Mouse (Mus musculus) liver, embryonic 18 days (tissue): ENCODE results near the gene Wfdc17. TPM values are rescaled to one million over a fixed set of nuclear protein-coding genes. Genes with fewer than 3 reads are reported as not detected.

Source experiments
- polyA plus RNA-seq: library from polyadenylated mRNA; depleted of rRNA; stranded (reverse); fragments of >200 nt; gene quantifications from 2 replicates; pipeline ENCODE4 v1.2.3, GENCODE M21; 2012; rRNA removed

Gene Wfdc17
- polyA plus RNA-seq, result 12.9 and 14.2 TPM in 2 replicates

DNA sequence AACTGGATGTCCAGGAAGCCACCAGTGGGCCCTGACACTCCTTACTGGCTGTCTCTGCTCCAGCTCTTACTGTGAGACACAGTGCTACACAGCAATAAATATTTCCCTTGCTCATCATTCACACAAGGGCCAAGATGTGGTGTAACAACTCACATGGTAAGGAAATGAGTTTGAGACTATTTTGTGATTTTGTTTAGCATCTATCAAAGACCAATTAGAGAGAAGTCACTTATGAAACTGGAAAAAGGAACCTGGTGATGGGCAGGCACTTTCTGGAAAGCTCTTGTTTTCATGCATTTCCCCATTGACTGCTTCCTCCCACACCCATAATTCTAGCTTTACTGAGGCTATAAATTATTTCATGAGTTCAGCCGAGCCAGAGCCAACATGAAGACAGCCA lies at the start of gene Wfdc17:
Wfdc17 (plus strand) TSS at position 287 of the 400 bp plus-strand sequence.

DNA sequence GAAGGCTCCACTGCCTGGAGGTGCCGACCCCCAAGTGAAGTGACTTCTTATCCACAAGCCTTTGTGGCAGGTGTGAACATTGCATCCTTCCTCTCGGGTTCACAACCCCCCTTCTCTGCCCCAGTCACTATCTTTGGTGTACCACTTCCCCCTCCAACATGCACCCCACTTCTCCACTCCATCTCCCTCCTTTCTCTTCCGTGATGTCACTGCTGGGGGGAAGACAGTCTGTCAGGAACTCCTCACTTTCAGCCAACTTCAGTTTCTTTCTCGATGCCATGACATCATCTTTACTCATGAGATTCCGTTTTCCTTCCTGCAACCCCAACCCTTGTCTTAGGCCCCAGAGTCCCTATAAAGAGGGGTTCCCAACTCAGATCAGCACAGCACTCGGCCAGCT lies 41.6 kb upstream of the Wfdc17 start, which contains the start of gene Ccl4:
Ccl4 (plus strand) TSS at position 381 of the 400 bp plus-strand sequence.

DNA sequence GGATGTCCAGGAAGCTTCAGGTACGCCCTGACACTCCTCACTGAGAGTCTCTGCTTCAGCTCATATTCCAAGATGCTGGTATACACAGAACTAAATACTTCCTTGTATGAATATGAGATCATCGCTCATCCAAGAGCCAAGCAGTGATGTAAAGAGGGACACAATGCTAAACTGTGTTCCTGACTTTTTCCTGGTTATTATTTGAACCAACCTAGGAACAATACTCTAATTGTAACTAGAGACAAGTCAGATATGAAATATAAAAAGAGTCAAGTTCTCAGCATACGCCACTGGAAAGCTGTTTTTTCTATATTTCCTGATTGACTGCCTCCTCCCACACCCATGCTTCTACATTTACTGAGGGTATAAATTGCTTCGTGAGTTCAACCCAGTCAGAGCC lies 4.9 kb downstream of the Wfdc17 start, which contains the start of gene Wfdc18:
Wfdc18 (plus strand) TSS at position 301 of the 400 bp plus-strand sequence.

DNA sequence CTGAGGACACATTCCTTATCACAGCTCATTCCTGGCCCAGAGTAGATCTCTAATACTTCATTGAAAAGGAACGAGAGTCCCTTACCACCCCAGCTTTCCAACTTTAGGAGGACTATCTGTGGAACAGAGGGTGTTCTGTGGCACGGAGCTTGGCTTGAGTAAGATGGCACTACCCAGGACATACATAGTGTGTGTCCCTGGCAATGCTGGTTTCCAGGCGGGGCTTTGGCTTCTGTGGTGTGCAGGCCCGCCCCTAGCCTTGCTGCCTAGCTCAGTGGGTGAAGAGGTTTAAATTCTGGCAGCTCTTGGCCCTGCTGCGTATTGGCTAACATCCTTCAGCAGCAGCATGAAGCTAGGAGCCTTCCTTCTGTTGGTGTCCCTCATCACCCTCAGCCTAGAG lies 42.9 kb downstream of the Wfdc17 start, which contains the start of gene Wfdc21:
Wfdc21 (plus strand) TSS at position 260 of the 400 bp plus-strand sequence.

DNA sequence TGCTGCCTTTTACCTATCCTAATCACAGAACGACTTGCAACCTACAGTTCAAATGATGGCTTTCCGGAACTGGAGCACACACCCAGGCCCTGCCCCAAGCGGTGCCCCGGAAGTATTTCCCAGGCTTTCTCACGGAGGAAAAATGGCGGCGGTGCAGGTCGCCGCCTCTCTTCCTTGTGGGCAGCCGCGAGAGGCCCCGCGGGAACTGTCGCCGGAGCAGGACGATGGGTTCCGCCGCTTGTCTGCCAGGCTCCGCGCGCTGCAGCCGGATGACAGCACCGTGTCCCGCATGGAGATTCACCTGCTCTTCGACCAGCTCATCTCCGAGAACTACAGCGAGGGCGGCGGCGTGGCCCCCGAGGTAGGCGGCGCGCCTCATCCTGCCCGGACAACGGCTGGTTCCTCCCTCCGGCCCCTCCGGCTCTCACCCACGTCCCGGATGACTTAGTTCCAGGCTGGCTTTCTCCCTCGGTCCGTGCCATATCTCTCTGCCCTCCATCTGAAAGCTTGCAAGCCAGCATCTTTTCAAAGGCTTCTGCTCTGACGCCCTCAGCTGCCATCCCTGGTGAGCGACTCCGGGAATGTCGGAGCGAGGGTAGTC lies 49.9 kb downstream of the Wfdc17 start, which contains the start of gene Heatr6:
Heatr6 (plus strand) TSS at position 116 of the 601 bp plus-strand sequence.

Other genes starting within 250 kb of the Wfdc17 start
- gene Mmp28, start 240.9 kb upstream of the Wfdc17 start, polyA plus RNA-seq, result 0.37 and 0.45 TPM in 2 replicates
- gene Taf15, start 230.9 kb upstream of the Wfdc17 start, polyA plus RNA-seq, result 24.8 and 30.1 TPM in 2 replicates
- 0.01 TPM in 1 of 2 replicates, not detected in the other for gene Heatr9, start 181.8 kb upstream of the Wfdc17 start, polyA plus RNA-seq
- gene Ccl5, start 173.5 kb upstream of the Wfdc17 start, polyA plus RNA-seq, result 3.7 and 6.4 TPM in 2 replicates
- 36.2 and 38.4 TPM in 2 replicates for gene Ccl9, start 125.4 kb upstream of the Wfdc17 start, polyA plus RNA-seq
- gene Ccl6, start 110.9 kb upstream of the Wfdc17 start, polyA plus RNA-seq, result 7.1 and 7.7 TPM in 2 replicates
- not detected in 2 replicates for gene Rpl9-ps1, start 58.4 kb upstream of the Wfdc17 start, polyA plus RNA-seq
- 0.90 and 1.7 TPM in 2 replicates for gene Ccl3, start 54.6 kb upstream of the Wfdc17 start, polyA plus RNA-seq
- 0.91 and 1.3 TPM in 2 replicates for gene Ccl4, start 41.4 kb upstream of the Wfdc17 start, polyA plus RNA-seq
- gene Wfdc18, start 5.0 kb downstream of the Wfdc17 start, polyA plus RNA-seq, result not detected in 2 replicates
- 81.8 and 118 TPM in 2 replicates for gene Wfdc21, start 42.9 kb downstream of the Wfdc17 start, polyA plus RNA-seq
- gene Heatr6, start 49.7 kb downstream of the Wfdc17 start, polyA plus RNA-seq, result 5.3 and 6.2 TPM in 2 replicates
- gene Hnf1b, start 146.1 kb downstream of the Wfdc17 start, polyA plus RNA-seq, result 6.7 and 8.4 TPM in 2 replicates
- gene Ddx52, start 238.1 kb downstream of the Wfdc17 start, polyA plus RNA-seq, result 6.8 and 6.9 TPM in 2 replicates